Mouse (Mus musculus) gastrocnemius, postnatal 25 days (tissue): ENCODE results near the gene Rwdd3. TPM values are rescaled to one million over a fixed set of nuclear protein-coding genes. Genes with fewer than 3 reads are reported as not detected.

Source experiments
- DNase-seq: peaks from one replicate; pipeline ENCODE4 v3.0.0; 2022
- total RNA-seq, 2 experiments: library from RNA; stranded (reverse); gene quantifications; 1 replicate in 1 of 2; 2 replicates in 1 of 2; pipeline ENCODE4 v1.2.3; 2021

The Rwdd3 gene
- total RNA-seq, 2 experiments from 2014 or later = 2.0 to 2.8 TPM

GRCm38 (mm10) chr3:121160424-121160823 is 11.1 kb downstream of the Rwdd3 start:
- no peak for DNase-seq

- no peak for DNase-seq
These were observed 11.9 kb downstream of the Rwdd3 start for GRCm38 (mm10) chr3:121159566-121159965.

GRCm38 (mm10) chr3:121158901-121159351 is 12.6 kb downstream of the Rwdd3 start:
- no peak for DNase-seq

GRCm38 (mm10) chr3:121157546-121158330 is 13.8 kb downstream of the Rwdd3 start:
- DNase-seq = no peak

GRCm38 (mm10) chr3:121156451-121157186 is 14.9 kb downstream of the Rwdd3 start:
- DNase-seq = no peak

- no peak for DNase-seq
These were observed 15.5 kb downstream of the Rwdd3 start for GRCm38 (mm10) chr3:121156043-121156442.

GRCm38 (mm10) chr3:121133937-121134336 is 37.6 kb downstream of the Rwdd3 start:
- no peak for DNase-seq

GRCm38 (mm10) chr3:121133039-121133438 is 38.5 kb downstream of the Rwdd3 start:
- no peak for DNase-seq

GRCm38 (mm10) chr3:121127171-121127570 is 44.3 kb downstream of the Rwdd3 start:
- no peak for DNase-seq

GRCm38 (mm10) chr3:121126476-121126875 is 45.0 kb downstream of the Rwdd3 start:
- no peak for DNase-seq

GRCm38 (mm10) chr3:121121072-121121471 is 50.4 kb downstream of the Rwdd3 start:
- DNase-seq = no peak

GRCm38 (mm10) chr3:121116590-121116989 is 54.9 kb downstream of the Rwdd3 start:
- no peak for DNase-seq

- no peak for DNase-seq
These were observed 55.4 kb downstream of the Rwdd3 start for GRCm38 (mm10) chr3:121116067-121116466.

GRCm38 (mm10) chr3:121111068-121111467 is 60.4 kb downstream of the Rwdd3 start:
- no peak for DNase-seq

- no peak for DNase-seq
These were observed 61.1 kb downstream of the Rwdd3 start for GRCm38 (mm10) chr3:121110430-121110829.

GRCm38 (mm10) chr3:121107481-121107880 is 64.0 kb downstream of the Rwdd3 start:
- DNase-seq = no peak

- no peak for DNase-seq
These were observed 66.1 kb downstream of the Rwdd3 start for GRCm38 (mm10) chr3:121105408-121105708.

Other genes starting within 250 kb of the Rwdd3 start
- 10 to 100 TPM; 19.3 to 25.8 TPM for gene Tmem56, start 111.4 kb upstream of the Rwdd3 start, total RNA-seq
- 1 to 10 TPM; 9.2 to 9.3 TPM for gene Alg14, start 120.1 kb upstream of the Rwdd3 start, total RNA-seq